Mouse (Mus musculus) MEL (cell line): Measurements from ENCODE around the gene Cyp3a25.
"Not testable (repeated sequence)": the region's sequence is repeated elsewhere in the genome, so short reads cannot be mapped to it uniquely, and the experiment has no call there.

Experiments
- CTCF ChIP-seq, 3 experiments: IDR thresholded peaks in 2 of 3; conservative IDR thresholded peaks in 1 of 3; 2 replicates each; pipeline ENCODE4 v1.5.1; 2011 to 2012; ENCODE audit warnings: low read length in 3 of 3, low read depth in 2 of 3, mild to moderate bottlenecking in 2 of 3, improper control_type of control experiment in 1 of 3, inconsistent platforms in 1 of 3, mixed read lengths in 1 of 3, moderate library complexity in 1 of 3; ENCODE audit not compliant: control insufficient read depth in 1 of 3, insufficient read depth in 1 of 3, poor library complexity in 1 of 3, severe bottlenecking in 1 of 3
- MEF2A ChIP-seq: IDR thresholded peaks from 2 replicates; pipeline ENCODE4 v1.6.1; 2014; ENCODE audit warnings: low read depth, mild to moderate bottlenecking, inconsistent platforms, low read length, improper control_type of control experiment; ENCODE audit not compliant: poor library complexity, insufficient replicate concordance, severe bottlenecking; ENCODE audit errors: extremely low read depth
- MXI1 ChIP-seq: IDR thresholded peaks from 2 replicates; pipeline ENCODE4 v1.6.1; 2011; ENCODE audit warnings: mild to moderate bottlenecking, low read depth, low read length, improper control_type of control experiment
- POLR2A ChIP-seq, 2 experiments: IDR thresholded peaks; 2 replicates each; pipeline ENCODE4 v1.6.1; 2011 to 2012; ENCODE audit warnings: low read length in 2 of 2, mild to moderate bottlenecking in 2 of 2, control low read depth in 1 of 2, improper control_type of control experiment in 1 of 2, low read depth in 1 of 2, moderate library complexity in 1 of 2; ENCODE audit not compliant: control insufficient read depth in 1 of 2, insufficient read depth in 1 of 2, poor library complexity in 1 of 2
- POLR2AphosphoS5 ChIP-seq: IDR thresholded peaks from 2 replicates; pipeline ENCODE4 v1.6.1; 2012; ENCODE audit warnings: low read depth, borderline replicate concordance, mild to moderate bottlenecking, inconsistent platforms, low read length, moderate library complexity, mixed read lengths
- TCF12 ChIP-seq: IDR thresholded peaks from 2 replicates; pipeline ENCODE4 v1.6.1; 2014; ENCODE audit warnings: low read depth, mild to moderate bottlenecking, inconsistent platforms, low read length, improper control_type of control experiment, moderate library complexity
- USF1 ChIP-seq: IDR thresholded peaks from 2 replicates; pipeline ENCODE4 v1.6.1; 2014; ENCODE audit warnings: low read depth, mild to moderate bottlenecking, inconsistent platforms, low read length, improper control_type of control experiment, moderate library complexity
- ZKSCAN1 ChIP-seq: IDR thresholded peaks from 2 replicates; pipeline ENCODE4 v1.6.1; 2012; ENCODE audit warnings: low read depth, mild to moderate bottlenecking, inconsistent platforms, low read length, improper control_type of control experiment, moderate library complexity

- TF ChIP-seq TCF12; USF1; POLR2AphosphoS5; ZKSCAN1; POLR2A (IDR thresholded peaks at IDR 0.05; ENCODE audit: control insufficient read depth in 1 of 2, insufficient read depth in 1 of 2, low read depth in 1 of 2, low read length in 2 of 2, poor library complexity in 1 of 2); CTCF (IDR thresholded peaks at IDR 0.05 in 2 of 3, conservative IDR thresholded peaks at IDR 0.05 in 1 of 3; ENCODE audit: control insufficient read depth in 1 of 3, insufficient read depth in 1 of 3, low read depth in 2 of 3, low read length in 3 of 3, poor library complexity in 1 of 3, severe bottlenecking in 1 of 3); MXI1; MEF2A: not testable (repeated sequence)
These were observed at the start of gene Cyp3a25 for GRCm38 (mm10) chr5:146009509-146009908.
